Mouse (Mus musculus): ENCODE measurements around the gene Parp6. TPM values are rescaled to one million over a fixed set of nuclear protein-coding genes. Genes with fewer than 3 reads are reported as not detected.

Gene Parp6
- polyA plus RNA-seq (2017; shearing (Covaris generic)), result 10 to 100 TPM; 39.1 to 54.7 TPM

GRCm38 (mm10) chr9:59616622-59617306 lies at the start of gene Parp6:
TSS of gene Parp6 (plus strand) at chr9:59617284.

GRCm38 (mm10) chr9:59577844-59578504 lies 39.1 kb upstream of the Parp6 start, which contains the start of gene Celf6:
TSS of gene Celf6 (plus strand) at chr9:59577917.

GRCm38 (mm10) chr9:59655958-59656634 lies 39.0 kb downstream of the Parp6 start, which contains the start of gene Pkm:
TSS of gene Pkm (plus strand) at chr9:59656368.

GRCm38 (mm10) chr9:59679678-59680533 lies 62.8 kb downstream of the Parp6 start, which contains the start of gene Gramd2:
TSS of gene Gramd2 (plus strand) at chr9:59680144.

Other genes starting within 250 kb of the Parp6 start
- gene Arih1, start 130.7 kb upstream of the Parp6 start, polyA plus RNA-seq (2017; shearing (Covaris generic)), result 100 to 1,000 TPM in 1 of 2 experiments, 10 to 100 TPM in 1; 75.8 to 113 TPM
- 10 to 100 TPM; 45.2 to 45.8 TPM for gene Hexa, start 77.7 kb upstream of the Parp6 start, polyA plus RNA-seq (2017; shearing (Covaris generic))
- gene Tmem202, start 77.4 kb upstream of the Parp6 start, polyA plus RNA-seq (2017; shearing (Covaris generic)), result 1 to 10 TPM in 1 of 2 experiments, under 1 TPM in 1; 0.24 to 1.1 TPM
- gene Celf6, start 39.4 kb upstream of the Parp6 start, polyA plus RNA-seq (2017; shearing (Covaris generic)), result not detected
- 100 to 1,000 TPM; 785 to 986 TPM for gene Pkm, start 39.1 kb downstream of the Parp6 start, polyA plus RNA-seq (2017; shearing (Covaris generic))
- under 1 TPM in 1 of 2 experiments, not detected in 1; 0.39 TPM for gene Gramd2, start 62.9 kb downstream of the Parp6 start, polyA plus RNA-seq (2017; shearing (Covaris generic))
- gene Senp8, start 133.4 kb downstream of the Parp6 start, polyA plus RNA-seq (2017; shearing (Covaris generic)), result 1 to 10 TPM; 3.0 to 5.2 TPM
- gene Myo9a, start 133.6 kb downstream of the Parp6 start, polyA plus RNA-seq (2017; shearing (Covaris generic)), result 10 to 100 TPM; 17.1 to 19.4 TPM

All from activated CD4-positive, CD25-positive, alpha-beta regulatory T cell (primary cell).